ENCODE assay signal across 16 mouse cellular contexts in genomic region chr13:48661561-48661960, GRCm38 (mm10). TPM values are rescaled to one million over a fixed set of nuclear protein-coding genes. Genes with fewer than 3 reads are reported as not detected.
"Had no signal": no experiment of that assay in that cellular context is flagged by ENCODE, and none has a peak within 500 bp of the region (broad histone marks: within the 10 kb centered on the region; RNA-seq: fewer than 3 reads in every experiment).

No protein-coding gene starts in this region.

- H3K4me3 ChIP-seq: intestine, embryonic 15.5 days; liver, embryonic 13.5 days had no signal

- H3K9me3 ChIP-seq: intestine, embryonic 15.5 days; kidney, embryonic 15.5 days; liver, embryonic 13.5 days; lung, embryonic 15.5 days had no signal

- H3K36me3 ChIP-seq: intestine, embryonic 15.5 days; kidney, embryonic 15.5 days; liver, embryonic 13.5 days; lung, embryonic 15.5 days had no signal

- ATAC-seq: intestine, embryonic 15.5 days; liver, postnatal 0 days had no signal

- H3K9ac ChIP-seq: intestine, embryonic 15.5 days; kidney, embryonic 15.5 days; liver, embryonic 13.5 days; liver, postnatal 0 days; lung, embryonic 15.5 days had no signal

- H3K4me2 ChIP-seq: liver, embryonic 13.5 days had no signal

- H3K27ac ChIP-seq: intestine, embryonic 15.5 days; kidney, embryonic 15.5 days; liver, embryonic 13.5 days; lung, embryonic 15.5 days had no signal

- DNase-seq: kidney, adult 2 months; kidney, postnatal 25 days; layer of hippocampus, postnatal 36 days; liver, embryonic 13.5 days; liver, postnatal 0 days; lung, postnatal 14 days; right cerebral cortex, postnatal 14 days; thymus, adult 2 months; thymus, postnatal 25 days had no signal

RNA-seq across cellular contexts. Expression of gene Barx1, which starts 1.2 kb away (rescaled TPM):
- total RNA-seq: layer of hippocampus, postnatal 36 days; left cerebral cortex, postnatal 36 days; midbrain, postnatal 0 days had no signal
- polyA plus RNA-seq: kidney, adult 2 months; midbrain, postnatal 0 days; neural tube, embryonic 14.5 days; urinary bladder, adult 2 months had no signal
